Mouse (Mus musculus): ENCODE data around the gene Fcgrt. TPM values are rescaled to one million over a fixed set of nuclear protein-coding genes. Genes with fewer than 3 reads are reported as not detected.
"Not testable (repeated sequence)": the region's sequence is repeated elsewhere in the genome, so short reads cannot be mapped to it uniquely, and the experiment has no call there.

The Fcgrt gene
- polyA plus RNA-seq, 1 experiment from 2014 or later, result 21.8 TPM

DNA sequence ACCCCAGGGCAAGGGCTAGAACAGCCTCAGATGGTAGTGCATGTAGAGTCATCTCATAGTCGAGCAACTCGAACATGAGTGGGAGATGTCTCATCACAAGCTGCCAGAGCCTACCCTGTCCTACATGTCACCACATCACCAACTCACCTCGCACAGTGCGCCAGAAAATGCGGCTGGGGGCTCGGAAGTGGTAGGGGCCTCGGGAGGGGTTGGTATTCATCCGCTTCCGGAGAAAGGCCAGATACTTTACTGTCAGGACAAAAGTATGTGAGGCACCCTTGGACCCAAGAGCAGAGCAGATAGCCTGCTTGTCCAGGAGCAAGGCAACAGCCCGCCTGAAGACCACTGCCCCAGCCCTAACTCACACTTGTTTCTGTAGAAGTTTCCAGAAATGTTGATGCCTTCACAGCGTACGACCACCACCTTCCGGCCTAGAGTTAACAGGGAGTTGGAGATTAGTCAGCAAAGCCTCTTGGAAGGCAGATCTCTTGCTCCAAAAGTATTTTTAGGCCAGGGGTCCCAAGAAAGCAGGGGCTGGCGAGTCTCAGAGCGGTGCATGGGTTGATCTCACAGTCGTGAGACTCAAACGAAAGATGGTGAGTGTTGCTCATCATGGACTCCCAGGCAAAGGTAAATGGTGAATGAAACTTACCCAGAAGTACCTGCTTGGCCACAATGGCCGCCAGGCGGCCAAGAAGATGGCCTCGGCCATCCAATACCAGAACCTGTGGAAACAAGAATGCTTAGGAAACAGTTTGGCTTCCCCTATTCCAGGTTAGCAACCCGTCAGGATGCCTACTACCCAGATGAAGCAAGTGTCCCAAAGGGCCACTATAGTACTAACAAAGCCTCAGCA lies 23.4 kb upstream of the Fcgrt start:
- Histone ChIP-seq H3K4me2 (ENCODE audit: low read length) (peak overlapping the region; percentile 98), H3K27ac (replicated peaks; ENCODE audit: low read depth, low read length) (peak overlapping the region; percentile 81), H3K4me1 (ENCODE audit: control insufficient read depth, insufficient read depth, low read length) (peaks cover 20% of the 10 kb centered on the region), H3K36me3 (ENCODE audit: control insufficient read depth, insufficient read depth, low read length) (peaks cover 40% of the 10 kb centered on the region), H3K4me3 (replicated peaks; ENCODE audit: low read depth, low read length) (peak overlapping the region; percentile 85), H3K27me3 (ENCODE audit: control insufficient read depth, insufficient read depth, low read length) (no peaks in the 10 kb centered on the region), H3K9me3 (ENCODE audit: control insufficient read depth, low read length) (no peaks in the 10 kb centered on the region), H3K9ac (replicated peaks; ENCODE audit: low read length) (peak overlapping the region; percentile 97)
- 53% methylated on average over 21 of the region's 21 CpGs for WGBS
- ATAC-seq (ENCODE audit: low FRiP score, low TSS enrichment) (no peak), DNase-seq (peak; percentile 7)

DNA sequence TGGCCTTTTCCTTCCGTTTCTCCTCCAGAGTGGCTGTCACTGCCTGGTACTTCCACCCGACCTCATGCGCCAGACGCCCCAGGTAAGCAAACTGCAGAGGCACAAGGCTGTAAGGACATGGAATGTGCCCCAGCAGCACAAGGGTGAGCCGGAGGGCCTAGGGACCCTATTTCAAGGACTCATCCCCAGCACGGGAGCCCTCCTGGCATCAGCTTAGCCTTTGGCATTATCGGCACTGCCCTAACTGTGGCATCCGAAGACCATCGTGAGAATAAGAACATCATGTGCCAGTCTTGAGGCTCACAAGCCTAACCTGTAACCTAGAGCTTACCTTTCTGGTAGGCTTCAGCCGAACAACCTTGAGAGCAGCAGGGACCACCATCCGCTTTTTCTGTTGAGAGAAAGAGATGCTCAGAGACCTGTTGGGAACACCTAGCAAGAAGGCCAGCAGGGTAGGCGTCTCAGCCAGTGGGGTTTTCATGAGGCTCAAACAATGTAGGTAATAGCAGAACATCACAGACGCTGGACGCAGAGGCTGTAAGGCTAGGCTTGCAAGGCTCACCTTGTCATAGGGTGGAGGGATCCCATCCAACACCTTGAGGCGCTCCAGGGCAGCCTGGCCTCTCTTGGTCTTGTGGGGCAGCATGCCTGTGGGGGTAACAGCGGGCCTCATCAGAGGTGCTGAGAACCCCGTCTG lies 22.6 kb upstream of the Fcgrt start:
- Histone ChIP-seq H3K27ac (replicated peaks; ENCODE audit: low read depth, low read length) (peak overlapping the region; percentile 57), H3K4me2 (ENCODE audit: low read length) (peak overlapping the region; percentile 98)
- 76% methylated on average over 17 of the region's 17 CpGs for WGBS

DNA sequence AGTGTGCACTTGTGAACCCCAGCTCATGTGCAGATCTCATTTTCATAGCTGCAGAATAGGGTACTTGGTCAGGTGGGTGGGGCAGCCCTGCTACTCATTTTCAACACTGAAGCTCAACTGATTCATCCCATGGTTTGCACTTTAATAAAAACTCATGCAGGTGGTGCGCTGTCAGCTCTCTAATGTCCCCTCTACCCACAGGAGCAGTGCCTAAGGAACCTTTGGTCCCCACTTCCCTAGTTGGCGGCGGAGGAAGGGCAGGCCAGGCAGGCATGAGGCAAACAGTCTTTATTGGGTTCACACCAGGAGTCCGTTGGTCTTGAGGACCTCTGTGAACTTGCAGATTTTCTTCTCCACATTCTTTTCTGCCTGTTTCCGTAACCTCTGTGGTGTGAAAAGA lies 22.0 kb upstream of the Fcgrt start:
- not testable (repeated sequence) for DNase-seq; ATAC-seq (ENCODE audit: low FRiP score, low TSS enrichment); H3K9ac ChIP-seq (replicated peaks; ENCODE audit: low read length); H3K9me3 ChIP-seq (ENCODE audit: control insufficient read depth, low read length); H3K27ac ChIP-seq (replicated peaks; ENCODE audit: low read depth, low read length); H3K4me2 ChIP-seq (ENCODE audit: low read length); H3K27me3 ChIP-seq (ENCODE audit: control insufficient read depth, insufficient read depth, low read length)
- H3K4me1 ChIP-seq (ENCODE audit: control insufficient read depth, insufficient read depth, low read length), result peaks cover 20% of the 10 kb centered on the region
- 0 out of 2 replicates have a peak overlapping the region, but pooled peaks have one; percentile 70 for H3K4me3 ChIP-seq (replicated peaks; ENCODE audit: low read depth, low read length)
- H3K36me3 ChIP-seq (ENCODE audit: control insufficient read depth, insufficient read depth, low read length), result peaks cover 54% of the 10 kb centered on the region
- 68% methylated on average over 5 of the region's 5 CpGs for WGBS

More for the DNA sequence above, 22.6 kb upstream of the Fcgrt start:
- Histone ChIP-seq H3K9me3 (ENCODE audit: control insufficient read depth, low read length) (no peaks in the 10 kb centered on the region), H3K4me3 (replicated peaks; ENCODE audit: low read depth, low read length) (no peak overlapping the region), H3K36me3 (ENCODE audit: control insufficient read depth, insufficient read depth, low read length) (peaks cover 48% of the 10 kb centered on the region), H3K27me3 (ENCODE audit: control insufficient read depth, insufficient read depth, low read length) (no peaks in the 10 kb centered on the region), H3K9ac (replicated peaks; ENCODE audit: low read length) (no peak overlapping the region; the same call in 1 of the 2 replicates), H3K4me1 (ENCODE audit: control insufficient read depth, insufficient read depth, low read length) (peaks cover 20% of the 10 kb centered on the region)
- ATAC-seq (ENCODE audit: low FRiP score, low TSS enrichment), result no peak
- DNase-seq, result no peak

DNA sequence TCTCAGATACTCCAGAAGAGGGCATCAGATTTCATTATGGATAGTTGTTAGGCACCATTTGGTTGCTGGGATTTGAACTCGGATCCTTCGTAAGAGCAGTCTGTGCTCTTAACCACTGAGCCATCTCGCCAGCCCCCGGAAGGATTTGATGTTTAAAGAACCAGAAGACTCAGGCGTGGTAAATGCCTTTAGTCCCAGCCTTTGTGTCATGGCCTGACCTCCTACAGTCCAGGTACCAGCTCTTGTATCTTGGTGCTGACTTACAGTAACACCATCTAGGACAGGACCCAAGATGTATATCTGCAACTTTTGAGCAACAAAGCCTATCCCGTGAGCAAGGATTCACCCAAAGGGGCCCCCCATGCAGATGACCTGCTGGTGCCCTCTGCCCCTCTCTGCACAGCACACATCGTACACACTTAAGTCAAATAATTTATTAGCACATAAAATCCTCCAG lies 21.5 kb upstream of the Fcgrt start:
- peak overlapping the region; percentile 53 for H3K4me2 ChIP-seq (ENCODE audit: low read length)
- peaks cover 20% of the 10 kb centered on the region for H3K4me1 ChIP-seq (ENCODE audit: control insufficient read depth, insufficient read depth, low read length)
- ATAC-seq (ENCODE audit: low FRiP score, low TSS enrichment), result no peak
- no peaks in the 10 kb centered on the region for H3K9me3 ChIP-seq (ENCODE audit: control insufficient read depth, low read length)
- H3K9ac ChIP-seq (replicated peaks; ENCODE audit: low read length), result no peak overlapping the region
- H3K4me3 ChIP-seq (replicated peaks; ENCODE audit: low read depth, low read length), result peak overlapping the region; percentile 70; the same call in 1 of the 2 replicates
- peak overlapping the region; percentile 81 for H3K27ac ChIP-seq (replicated peaks; ENCODE audit: low read depth, low read length)
- 25% methylated on average over 7 of the region's 7 CpGs for WGBS
- H3K27me3 ChIP-seq (ENCODE audit: control insufficient read depth, insufficient read depth, low read length), result no peaks in the 10 kb centered on the region
- peaks cover 59% of the 10 kb centered on the region for H3K36me3 ChIP-seq (ENCODE audit: control insufficient read depth, insufficient read depth, low read length)
- peak; percentile 50 for DNase-seq

DNA sequence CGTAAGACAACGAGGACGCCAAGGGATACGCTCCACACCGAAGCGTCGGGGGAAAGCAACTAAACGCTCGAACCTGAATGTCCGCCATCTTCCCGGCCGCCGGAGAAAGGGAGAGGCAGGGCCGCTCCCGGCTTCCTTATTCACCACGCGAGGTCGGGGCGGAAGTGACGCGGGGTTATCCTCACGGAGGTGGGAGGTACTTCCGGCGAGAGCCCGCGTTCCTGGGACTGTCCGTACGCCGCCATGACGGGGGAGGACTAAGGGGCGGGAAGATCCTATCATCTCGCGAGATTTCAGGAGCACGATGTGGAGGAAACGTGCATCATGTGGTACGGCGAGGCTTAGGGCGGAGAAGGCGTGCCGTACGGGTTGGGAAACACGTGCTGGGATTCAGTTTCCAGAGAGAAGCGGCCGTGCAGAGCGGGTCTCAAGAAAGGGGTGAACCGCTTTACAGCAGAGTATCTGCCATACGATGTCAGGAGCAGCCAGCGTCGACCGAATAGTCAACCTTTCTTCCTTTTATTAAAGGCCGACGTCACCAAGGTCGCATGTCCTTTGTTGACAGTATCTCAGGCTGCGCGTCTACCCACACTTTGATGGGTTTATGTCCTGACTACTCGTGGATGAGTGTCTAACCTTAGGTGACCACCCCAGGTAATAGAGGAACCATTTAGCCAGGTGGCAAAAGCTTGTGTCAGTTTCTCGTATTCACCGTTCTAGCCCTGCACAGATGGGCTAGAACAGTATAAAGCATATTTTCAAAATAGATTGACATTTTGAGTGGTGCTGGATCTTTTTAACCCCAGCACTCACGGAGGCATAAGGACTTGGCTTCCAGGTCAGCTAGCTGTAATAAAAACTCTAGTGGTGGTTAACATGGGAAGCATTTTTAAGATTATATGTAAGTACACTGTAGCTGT lies 20.8 kb upstream of the Fcgrt start, which contains the start of gene Rps11:
Gene Rps11, minus strand, starts transcription at position 216 of the 920 bp plus-strand sequence.
- no peaks in the 10 kb centered on the region for H3K27me3 ChIP-seq (ENCODE audit: control insufficient read depth, insufficient read depth, low read length)
- H3K4me2 ChIP-seq (ENCODE audit: low read length), result peak within 1 kb of the TSS; percentile 88
- H3K4me1 ChIP-seq (ENCODE audit: control insufficient read depth, insufficient read depth, low read length), result peaks cover 18% of the 10 kb centered on the region
- H3K9me3 ChIP-seq (ENCODE audit: control insufficient read depth, low read length), result no peaks in the 10 kb centered on the region
- DNase-seq, result peak; percentile 100
- H3K4me3 ChIP-seq (replicated peaks; ENCODE audit: low read depth, low read length), result peak within 1 kb of the TSS; percentile 70
- WGBS, result under 1% methylated on average over 59 of the region's 59 CpGs
- peak; percentile 87 for ATAC-seq (ENCODE audit: low FRiP score, low TSS enrichment)
- H3K36me3 ChIP-seq (ENCODE audit: control insufficient read depth, insufficient read depth, low read length), result peaks cover 66% of the 10 kb centered on the region
- H3K9ac ChIP-seq (replicated peaks; ENCODE audit: low read length), result peak within 1 kb of the TSS; percentile 93
- H3K27ac ChIP-seq (replicated peaks; ENCODE audit: low read depth, low read length), result peak within 1 kb of the TSS; percentile 87

DNA sequence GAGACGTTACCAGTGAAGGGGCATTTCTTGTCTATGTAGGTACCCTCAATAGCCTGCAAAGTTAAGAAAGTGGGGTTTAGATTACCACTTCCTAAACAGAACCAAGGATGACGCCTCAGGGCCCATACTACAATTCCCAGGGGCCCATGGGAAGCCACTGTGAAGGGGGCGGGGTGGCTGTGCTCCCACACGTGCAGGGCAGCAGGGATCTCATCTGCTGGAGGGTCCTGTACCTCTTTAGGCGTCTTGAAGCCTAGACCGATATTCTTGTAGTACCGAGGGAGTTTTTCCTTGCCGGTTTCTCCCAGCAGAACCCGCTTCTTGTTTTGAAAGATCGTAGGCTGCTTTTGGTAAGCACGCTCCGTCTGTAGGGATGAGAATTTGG lies 19.5 kb upstream of the Fcgrt start:
- Histone ChIP-seq H3K27me3 (ENCODE audit: control insufficient read depth, insufficient read depth, low read length) (no peaks in the 10 kb centered on the region), H3K4me2 (ENCODE audit: low read length) (peak overlapping the region; percentile 88), H3K4me1 (ENCODE audit: control insufficient read depth, insufficient read depth, low read length) (peaks cover 18% of the 10 kb centered on the region), H3K4me3 (replicated peaks; ENCODE audit: low read depth, low read length) (peak overlapping the region; percentile 70), H3K9ac (replicated peaks; ENCODE audit: low read length) (peak overlapping the region; percentile 93), H3K27ac (replicated peaks; ENCODE audit: low read depth, low read length) (no peak overlapping the region; the same call in 1 of the 2 replicates), H3K9me3 (ENCODE audit: control insufficient read depth, low read length) (no peaks in the 10 kb centered on the region), H3K36me3 (ENCODE audit: control insufficient read depth, insufficient read depth, low read length) (peaks cover 76% of the 10 kb centered on the region)
- no peak for ATAC-seq (ENCODE audit: low FRiP score, low TSS enrichment)
- DNase-seq, result peak; percentile 37
- 26% methylated on average over 12 of the region's 12 CpGs for WGBS

DNA sequence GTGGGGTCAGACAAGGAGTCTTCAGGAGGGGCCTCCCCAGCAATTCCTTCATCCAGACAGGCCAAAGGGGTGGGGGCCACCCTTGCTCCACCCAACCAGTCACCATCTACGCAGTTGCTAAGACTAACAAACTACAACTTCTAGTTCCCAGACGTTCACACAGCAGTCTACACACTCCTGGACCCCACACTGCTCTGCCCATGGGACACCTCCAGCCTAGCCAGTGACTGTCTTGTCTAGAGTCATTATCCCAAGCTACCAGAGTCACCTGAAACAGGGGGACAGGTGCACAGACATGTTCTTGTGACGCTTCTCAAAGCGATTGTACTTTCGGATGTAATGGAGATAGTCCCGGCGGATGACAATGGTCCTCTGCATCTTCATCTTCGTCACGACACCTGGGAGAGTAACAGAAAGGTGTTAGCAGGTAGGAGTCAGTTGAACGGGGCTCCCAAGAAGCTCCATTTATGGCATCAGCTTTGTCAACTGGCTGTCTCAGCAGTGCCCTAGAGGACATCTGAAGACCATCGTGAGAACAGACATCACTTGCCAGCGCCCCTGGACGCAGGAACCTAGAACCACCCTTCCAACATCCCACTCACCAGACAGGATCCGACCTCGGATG lies 19.0 kb upstream of the Fcgrt start:
- H3K4me2 ChIP-seq (ENCODE audit: low read length), result peak overlapping the region; percentile 88
- H3K4me3 ChIP-seq (replicated peaks; ENCODE audit: low read depth, low read length), result peak overlapping the region; percentile 70
- no peak for DNase-seq
- no peak overlapping the region for H3K27ac ChIP-seq (replicated peaks; ENCODE audit: low read depth, low read length)
- ATAC-seq (ENCODE audit: low FRiP score, low TSS enrichment), result no peak
- H3K27me3 ChIP-seq (ENCODE audit: control insufficient read depth, insufficient read depth, low read length), result no peaks in the 10 kb centered on the region
- H3K4me1 ChIP-seq (ENCODE audit: control insufficient read depth, insufficient read depth, low read length), result peaks cover 16% of the 10 kb centered on the region
- peak overlapping the region; percentile 93 for H3K9ac ChIP-seq (replicated peaks; ENCODE audit: low read length)
- 88% methylated on average over 15 of the region's 15 CpGs for WGBS
- H3K36me3 ChIP-seq (ENCODE audit: control insufficient read depth, insufficient read depth, low read length), result peaks cover 81% of the 10 kb centered on the region
- H3K9me3 ChIP-seq (ENCODE audit: control insufficient read depth, low read length), result no peaks in the 10 kb centered on the region
